Mouse (Mus musculus) CH12.LX (cell line): ENCODE measurements around the gene 1700008O03Rik.

ENCODE experiments used
- CHD1 ChIP-seq: IDR thresholded peaks from 2 replicates; pipeline ENCODE4 v1.6.1; 2012; ENCODE audit warnings: low read depth, low read length, improper control_type of control experiment, inconsistent platforms
- CTCF ChIP-seq, 2 experiments: IDR thresholded peaks in 1 of 2; conservative IDR thresholded peaks in 1 of 2; 2 replicates each; pipeline ENCODE4 v1.5.1; 2011 to 2012; ENCODE audit warnings: low read depth in 2 of 2, low read length in 2 of 2, improper control_type of control experiment in 1 of 2, inconsistent platforms in 1 of 2, mild to moderate bottlenecking in 1 of 2, moderate library complexity in 1 of 2
- E2F4 ChIP-seq: IDR thresholded peaks from 2 replicates; pipeline ENCODE4 v1.6.1; 2011; ENCODE audit warnings: low read depth, low read length, improper control_type of control experiment; ENCODE audit not compliant: insufficient replicate concordance
- EP300 ChIP-seq: IDR thresholded peaks from 2 replicates; pipeline ENCODE4 v1.6.1; 2011; ENCODE audit warnings: low read length, improper control_type of control experiment
- MAFK ChIP-seq: IDR thresholded peaks from 2 replicates; pipeline ENCODE4 v1.6.1; 2011; ENCODE audit warnings: low read length, improper control_type of control experiment; ENCODE audit not compliant: insufficient replicate concordance
- MEF2A ChIP-seq: IDR thresholded peaks from 2 replicates; pipeline ENCODE4 v1.6.1; 2014; ENCODE audit warnings: low read depth, mild to moderate bottlenecking, inconsistent platforms, low read length, improper control_type of control experiment, borderline replicate concordance
- MXI1 ChIP-seq: IDR thresholded peaks from 2 replicates; pipeline ENCODE4 v1.6.1; 2011; ENCODE audit warnings: mild to moderate bottlenecking, low read depth, low read length, improper control_type of control experiment
- POLR2A ChIP-seq: IDR thresholded peaks from 2 replicates; pipeline ENCODE4 v1.6.1; 2011; ENCODE audit warnings: low read depth, mild to moderate bottlenecking, improper control_type of control experiment, low read length
- RCOR1 ChIP-seq: conservative IDR thresholded peaks from 2 replicates; pipeline ENCODE4 v1.6.1; 2012; ENCODE audit warnings: low read depth, mild to moderate bottlenecking, inconsistent platforms, low read length, improper control_type of control experiment
- TCF12 ChIP-seq: IDR thresholded peaks from 2 replicates; pipeline ENCODE4 v1.6.1; 2014; ENCODE audit warnings: low read depth, mild to moderate bottlenecking, inconsistent platforms, low read length, improper control_type of control experiment
- ZNF384 ChIP-seq: IDR thresholded peaks from 2 replicates; pipeline ENCODE4 v1.6.1; 2012; ENCODE audit warnings: low read depth, low read length, improper control_type of control experiment, inconsistent platforms

GRCm38 (mm10) chr7:44392341-44392740 lies 6.7 kb upstream of the 1700008O03Rik start:
- TF ChIP-seq CTCF (conservative IDR thresholded peaks at IDR 0.05 in 1 of 2, IDR thresholded peaks at IDR 0.05 in 1 of 2; ENCODE audit: low read depth in 2 of 2, low read length in 2 of 2) (no peak), MEF2A (no peak), MXI1 (no peak), MAFK (no peak), ZNF384 (no peak), CHD1 (no peak), RCOR1 (no peak), E2F4 (no peak), POLR2A (no peak), TCF12 (no peak), EP300 (no peak)
